Mouse (Mus musculus): ENCODE data around the gene Slc9c1.
"Not testable (repeated sequence)": the region's sequence is repeated elsewhere in the genome, so short reads cannot be mapped to it uniquely, and the experiment has no call there.

The Slc9c1 gene

DNA sequence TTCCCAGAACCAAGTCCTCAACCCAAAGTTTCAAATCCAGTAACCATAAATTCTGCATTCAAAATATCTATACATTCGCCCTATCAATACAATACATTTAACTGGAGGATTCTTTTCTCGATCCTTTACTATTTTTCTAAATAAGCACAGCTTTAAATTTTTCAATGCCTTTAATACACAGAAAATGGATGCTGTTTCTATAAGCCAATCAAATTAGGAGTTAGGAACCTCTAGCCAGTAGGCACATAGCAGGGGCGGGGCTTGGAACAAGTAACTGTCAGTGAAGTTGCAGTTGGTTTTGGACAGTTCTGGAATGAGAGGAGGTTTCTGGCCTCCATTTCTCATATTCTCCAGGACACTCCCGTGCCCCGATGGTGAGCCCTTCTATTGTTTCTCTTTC lies at the start of gene Slc9c1:
Gene Slc9c1, plus strand, starts transcription at position 301 of the 400 bp plus-strand sequence.
- no peaks in the 10 kb centered on the region for H3K4me1 ChIP-seq (replicated peaks; ENCODE audit: low read depth, low read length)
- H3K36me3 ChIP-seq (ENCODE audit: insufficient read depth, low read length), result no peaks in the 10 kb centered on the region
- H3K4me3 ChIP-seq (replicated peaks; ENCODE audit: low read length), result no peak within 1 kb of the TSS
- 0 out of 2 replicates have a peak, but pooled peaks cover 4% of the 10 kb centered on the region for H3K27me3 ChIP-seq (ENCODE audit: insufficient read depth, low read length)
- no peak for TF ChIP-seq NANOG (IDR thresholded peaks at IDR 0.05; ENCODE audit: borderline replicate concordance, low read length)
- no peak for TF ChIP-seq CTCF (conservative IDR thresholded peaks at IDR 0.05; ENCODE audit: low read length)
- no peak for TF ChIP-seq POU5F1 (IDR thresholded peaks at IDR 0.05; ENCODE audit: borderline replicate concordance, low read length)
- H3K9me3 ChIP-seq (ENCODE audit: low read length), result no peaks in the 10 kb centered on the region

- H3K27me3 ChIP-seq (ENCODE audit: insufficient read depth, low read length), result no peaks in the 10 kb centered on the region
- H3K9me3 ChIP-seq (ENCODE audit: low read length), result peaks cover 55% of the 10 kb centered on the region
- TF ChIP-seq NANOG (IDR thresholded peaks at IDR 0.05; ENCODE audit: borderline replicate concordance, low read length) (no peak), CTCF (conservative IDR thresholded peaks at IDR 0.05; ENCODE audit: low read length) (no peak), POU5F1 (IDR thresholded peaks at IDR 0.05; ENCODE audit: borderline replicate concordance, low read length) (no peak)
- H3K4me1 ChIP-seq (replicated peaks; ENCODE audit: low read depth, low read length), result no peaks in the 10 kb centered on the region
- H3K4me3 ChIP-seq (replicated peaks; ENCODE audit: low read length), result no peak within 1 kb of the TSS
- no peaks in the 10 kb centered on the region for H3K36me3 ChIP-seq (ENCODE audit: insufficient read depth, low read length)
These were observed 42.2 kb upstream of the Slc9c1 start, which contains the start of gene Gm609 for GRCm38 (mm10) chr16:45492927-45493326. Gene Gm609 (minus strand): TSS chr16:45492969.

DNA sequence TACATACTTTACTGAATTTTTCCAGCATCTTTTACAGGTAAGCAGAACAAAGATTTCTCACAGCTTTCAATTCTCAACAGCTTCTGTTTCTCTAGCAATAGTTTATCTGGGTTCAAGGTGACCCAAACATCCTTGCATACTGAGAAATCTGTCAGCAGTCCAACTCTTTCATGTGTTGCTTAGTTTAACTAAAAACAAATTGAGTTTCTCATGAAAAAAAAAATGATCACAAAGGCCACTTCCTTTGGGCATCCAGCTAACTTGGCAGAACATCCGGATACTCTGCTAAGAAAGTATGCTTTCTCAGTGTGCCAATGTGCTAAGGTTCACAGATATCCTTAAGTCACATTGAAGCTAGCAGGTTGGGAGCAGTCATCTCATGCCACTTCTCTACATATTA lies 39.8 kb upstream of the Slc9c1 start:
- no peaks in the 10 kb centered on the region for H3K36me3 ChIP-seq (ENCODE audit: insufficient read depth, low read length)
- H3K27me3 ChIP-seq (ENCODE audit: insufficient read depth, low read length), result no peaks in the 10 kb centered on the region
- TF ChIP-seq POU5F1 (IDR thresholded peaks at IDR 0.05; ENCODE audit: borderline replicate concordance, low read length) (no peak), CTCF (conservative IDR thresholded peaks at IDR 0.05; ENCODE audit: low read length) (no peak), NANOG (IDR thresholded peaks at IDR 0.05; ENCODE audit: borderline replicate concordance, low read length) (no peak)
- H3K4me1 ChIP-seq (replicated peaks; ENCODE audit: low read depth, low read length), result no peaks in the 10 kb centered on the region
- peaks cover 55% of the 10 kb centered on the region for H3K9me3 ChIP-seq (ENCODE audit: low read length)
- H3K4me3 ChIP-seq (replicated peaks; ENCODE audit: low read length), result no peak overlapping the region

- Histone ChIP-seq H3K4me1 (replicated peaks; ENCODE audit: low read depth, low read length) (no peaks in the 10 kb centered on the region), H3K27me3 (ENCODE audit: insufficient read depth, low read length) (no peaks in the 10 kb centered on the region), H3K4me3 (replicated peaks; ENCODE audit: low read length) (no peak overlapping the region), H3K36me3 (ENCODE audit: insufficient read depth, low read length) (no peaks in the 10 kb centered on the region), H3K9me3 (ENCODE audit: low read length) (no peaks in the 10 kb centered on the region)
- TF ChIP-seq POU5F1 (IDR thresholded peaks at IDR 0.05; ENCODE audit: borderline replicate concordance, low read length) (no peak), CTCF (conservative IDR thresholded peaks at IDR 0.05; ENCODE audit: low read length) (no peak), NANOG (IDR thresholded peaks at IDR 0.05; ENCODE audit: borderline replicate concordance, low read length) (no peak)
These were observed 9.6 kb upstream of the Slc9c1 start for GRCm38 (mm10) chr16:45525551-45525950.

- TF ChIP-seq POU5F1 (IDR thresholded peaks at IDR 0.05; ENCODE audit: borderline replicate concordance, low read length), result no peak
- TF ChIP-seq NANOG (IDR thresholded peaks at IDR 0.05; ENCODE audit: borderline replicate concordance, low read length), result no peak
- TF ChIP-seq CTCF (conservative IDR thresholded peaks at IDR 0.05; ENCODE audit: low read length), result no peak
- Histone ChIP-seq H3K4me3 (replicated peaks; ENCODE audit: low read length) (no peak within 1 kb of the TSS), H3K27me3 (ENCODE audit: insufficient read depth, low read length) (0 out of 2 replicates have a peak, but pooled peaks cover 4% of the 10 kb centered on the region)
These were observed 3.2 kb upstream of the Slc9c1 start, which contains the start of gene Gm17783 for GRCm38 (mm10) chr16:45531950-45532349. Gene Gm17783 (minus strand): TSS chr16:45532050.

DNA sequence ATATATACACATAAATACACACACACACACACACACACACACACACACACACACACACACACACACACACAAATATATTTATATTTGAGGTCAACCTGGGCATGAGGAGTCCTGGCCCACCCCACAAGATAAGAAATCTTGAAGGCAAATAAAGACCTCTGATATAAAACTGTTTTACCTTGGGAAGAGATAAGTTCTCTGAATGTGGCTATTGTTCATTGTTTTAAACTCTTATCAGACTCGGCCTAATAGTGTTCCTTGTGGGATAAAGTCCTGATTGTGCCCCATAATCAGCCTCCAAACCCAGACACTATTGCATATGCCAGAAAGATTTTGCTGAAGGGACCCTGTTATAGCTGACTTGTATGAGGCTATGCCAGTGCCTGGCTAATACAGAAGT lies 3.2 kb downstream of the Slc9c1 start:
- H3K36me3 ChIP-seq (ENCODE audit: insufficient read depth, low read length); H3K4me3 ChIP-seq (replicated peaks; ENCODE audit: low read length); H3K9me3 ChIP-seq (ENCODE audit: low read length); H3K27me3 ChIP-seq (ENCODE audit: insufficient read depth, low read length); H3K4me1 ChIP-seq (replicated peaks; ENCODE audit: low read depth, low read length): not testable (repeated sequence)

More at GRCm38 (mm10) chr16:45531950-45532349, 3.2 kb upstream of the Slc9c1 start, which contains the start of gene Gm17783:
- H3K4me1 ChIP-seq (replicated peaks; ENCODE audit: low read depth, low read length), result no peaks in the 10 kb centered on the region
- no peaks in the 10 kb centered on the region for H3K36me3 ChIP-seq (ENCODE audit: insufficient read depth, low read length)
- H3K9me3 ChIP-seq (ENCODE audit: low read length), result no peaks in the 10 kb centered on the region

- H3K4me3 ChIP-seq (replicated peaks; ENCODE audit: low read length), result no peak overlapping the region
These were observed 7.0 kb downstream of the Slc9c1 start for GRCm38 (mm10) chr16:45542108-45542507.

DNA sequence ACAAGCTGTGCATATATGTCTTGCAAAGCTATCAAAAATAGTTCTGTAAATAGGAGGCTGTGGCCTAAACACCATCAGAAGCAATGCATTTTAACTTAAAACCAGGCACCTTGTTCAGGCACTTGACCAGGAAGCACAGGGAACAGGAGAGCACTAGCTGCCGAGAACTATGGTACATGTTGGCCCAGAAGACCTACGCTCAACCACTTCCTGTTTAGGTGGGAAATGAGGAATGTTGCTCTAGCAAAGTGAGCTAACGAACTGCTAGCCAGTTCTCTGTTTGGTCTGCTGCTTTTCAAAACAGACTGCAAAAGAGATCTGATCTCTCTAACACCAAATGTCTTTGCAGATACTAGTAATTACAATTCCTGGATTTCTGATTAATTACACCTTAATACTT lies 9.2 kb downstream of the Slc9c1 start:
- no peaks in the 10 kb centered on the region for H3K27me3 ChIP-seq (ENCODE audit: insufficient read depth, low read length)

More at GRCm38 (mm10) chr16:45542108-45542507, 7.0 kb downstream of the Slc9c1 start:
- TF ChIP-seq NANOG (IDR thresholded peaks at IDR 0.05; ENCODE audit: borderline replicate concordance, low read length) (no peak), POU5F1 (IDR thresholded peaks at IDR 0.05; ENCODE audit: borderline replicate concordance, low read length) (no peak), CTCF (conservative IDR thresholded peaks at IDR 0.05; ENCODE audit: low read length) (no peak)
- no peaks in the 10 kb centered on the region for H3K27me3 ChIP-seq (ENCODE audit: insufficient read depth, low read length)
- no peaks in the 10 kb centered on the region for H3K4me1 ChIP-seq (replicated peaks; ENCODE audit: low read depth, low read length)
- no peaks in the 10 kb centered on the region for H3K36me3 ChIP-seq (ENCODE audit: insufficient read depth, low read length)
- no peaks in the 10 kb centered on the region for H3K9me3 ChIP-seq (ENCODE audit: low read length)

GRCm38 (mm10) chr16:45547982-45548381 lies 12.9 kb downstream of the Slc9c1 start:
- Histone ChIP-seq H3K4me1 (replicated peaks; ENCODE audit: low read depth, low read length) (no peaks in the 10 kb centered on the region), H3K4me3 (replicated peaks; ENCODE audit: low read length) (no peak overlapping the region), H3K9me3 (ENCODE audit: low read length) (no peaks in the 10 kb centered on the region), H3K27me3 (ENCODE audit: insufficient read depth, low read length) (no peaks in the 10 kb centered on the region), H3K36me3 (ENCODE audit: insufficient read depth, low read length) (no peaks in the 10 kb centered on the region)
- TF ChIP-seq POU5F1 (IDR thresholded peaks at IDR 0.05; ENCODE audit: borderline replicate concordance, low read length) (no peak), NANOG (IDR thresholded peaks at IDR 0.05; ENCODE audit: borderline replicate concordance, low read length) (no peak), CTCF (conservative IDR thresholded peaks at IDR 0.05; ENCODE audit: low read length) (no peak)

More for the DNA sequence above, 9.2 kb downstream of the Slc9c1 start:
- H3K4me1 ChIP-seq (replicated peaks; ENCODE audit: low read depth, low read length), result no peaks in the 10 kb centered on the region
- H3K9me3 ChIP-seq (ENCODE audit: low read length), result no peaks in the 10 kb centered on the region
- no peaks in the 10 kb centered on the region for H3K36me3 ChIP-seq (ENCODE audit: insufficient read depth, low read length)
- TF ChIP-seq NANOG (IDR thresholded peaks at IDR 0.05; ENCODE audit: borderline replicate concordance, low read length) (no peak), CTCF (conservative IDR thresholded peaks at IDR 0.05; ENCODE audit: low read length) (no peak), POU5F1 (IDR thresholded peaks at IDR 0.05; ENCODE audit: borderline replicate concordance, low read length) (no peak)
- H3K4me3 ChIP-seq (replicated peaks; ENCODE audit: low read length), result no peak overlapping the region

Measured in E14TG2a.4 (cell line).